Mouse (Mus musculus) cerebellum, postnatal 4 days (tissue): ENCODE measurements around the gene Lonp2.

Experiments used
- DNase-seq, 2 experiments: peaks; one replicate each; pipeline ENCODE4 v3.0.0; 2022; ENCODE audit warnings: low spot score in 2 of 2, mixed read lengths in 1 of 2

The Lonp2 gene

DNA sequence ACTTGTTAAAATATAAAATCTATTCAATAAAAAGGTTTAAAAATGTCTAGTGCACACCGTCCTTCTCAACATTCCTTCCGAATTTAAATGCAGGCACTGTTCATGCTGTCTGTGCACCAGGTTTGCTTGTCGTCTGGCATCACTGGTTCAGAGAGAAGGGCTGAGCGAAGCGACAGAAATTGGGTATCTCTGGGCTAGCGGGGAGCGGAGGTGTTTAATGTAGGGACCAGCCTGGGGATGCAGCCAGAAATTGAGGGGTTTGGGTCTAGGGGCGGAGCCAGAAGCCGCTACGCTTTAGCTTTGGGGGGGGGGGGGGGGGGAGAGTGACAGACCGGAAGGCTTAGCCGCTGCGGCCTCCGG, 312 bp upstream of the Lonp2 start:
- DNase-seq, result no peak

DNA sequence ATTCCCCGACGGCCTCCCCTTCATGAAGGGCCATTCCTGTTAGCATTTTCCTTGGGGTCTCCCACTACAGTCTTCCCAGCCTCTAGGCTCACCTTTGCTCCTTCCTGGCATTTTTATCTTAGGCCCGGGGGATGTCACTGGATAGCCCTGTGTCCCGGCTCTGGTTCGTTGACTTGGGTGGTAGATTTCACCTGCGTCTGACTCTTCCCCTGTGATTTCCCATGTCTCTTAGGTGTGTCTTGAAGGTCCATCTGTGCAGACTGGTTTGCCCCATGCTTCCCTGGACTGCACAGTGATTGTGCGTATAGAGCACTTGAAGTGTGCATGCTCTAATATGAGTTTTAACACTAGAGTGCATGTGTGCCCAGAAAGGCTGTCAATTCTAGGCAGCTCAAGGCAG, 1.1 kb downstream of the Lonp2 start:
- DNase-seq, result no peak

DNA sequence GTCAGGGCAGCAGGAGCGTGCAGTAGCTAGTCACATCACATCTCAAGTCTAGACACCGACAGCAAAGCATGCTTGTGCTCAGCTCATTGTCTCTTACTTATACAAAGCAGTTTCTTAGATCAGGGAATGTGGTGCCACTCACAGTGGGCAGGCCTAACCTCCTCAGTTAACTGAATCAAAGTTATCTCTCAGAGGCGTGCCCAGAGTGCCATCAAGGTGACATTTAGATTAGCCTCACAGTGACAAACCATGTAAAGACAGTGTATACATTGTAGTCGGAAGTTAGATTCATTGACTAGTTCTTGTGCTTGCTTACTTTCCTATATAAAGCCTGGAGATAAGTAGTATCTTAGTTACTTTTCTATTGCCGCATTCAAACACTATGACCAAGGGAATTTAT, 6.4 kb downstream of the Lonp2 start:
- no peak for DNase-seq

DNA sequence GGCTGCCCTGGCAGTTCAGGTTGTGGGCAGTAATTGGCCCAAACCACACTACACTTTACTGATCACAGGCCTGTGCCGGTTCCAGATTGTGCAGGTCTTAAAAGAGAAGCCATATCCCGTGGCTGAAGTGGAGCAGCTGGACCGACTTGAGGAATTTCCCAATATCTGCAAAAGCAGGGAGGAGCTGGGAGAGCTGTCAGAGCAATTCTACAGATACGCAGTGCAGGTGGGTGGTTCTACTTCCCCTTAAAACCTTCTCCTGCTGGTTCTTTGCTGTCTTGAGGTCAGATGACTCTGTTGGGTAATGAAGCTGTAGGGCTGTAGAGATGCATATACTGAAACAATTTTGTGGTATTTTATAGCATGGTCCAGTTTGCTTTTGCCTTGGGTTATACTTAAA, 7.6 kb downstream of the Lonp2 start:
- DNase-seq, result no peak

DNA sequence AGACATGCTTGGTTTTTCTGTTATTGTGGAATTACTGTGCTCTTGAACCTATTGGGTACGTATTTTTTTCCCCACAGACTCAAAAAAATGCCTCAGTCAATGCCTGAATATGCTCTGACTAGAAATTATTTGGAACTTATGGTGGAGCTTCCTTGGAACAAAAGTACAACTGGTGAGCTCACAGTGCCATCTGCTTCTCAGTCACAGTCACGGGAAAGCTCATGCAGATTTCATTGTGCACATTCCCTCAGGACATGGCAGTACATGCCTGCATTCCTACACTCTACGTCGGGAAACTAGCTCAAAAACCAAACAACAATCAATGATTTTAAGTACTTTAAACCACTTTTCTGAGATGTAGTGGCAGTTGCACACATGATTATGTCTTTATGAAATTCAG, 14.0 kb downstream of the Lonp2 start:
- DNase-seq, result no peak

DNA sequence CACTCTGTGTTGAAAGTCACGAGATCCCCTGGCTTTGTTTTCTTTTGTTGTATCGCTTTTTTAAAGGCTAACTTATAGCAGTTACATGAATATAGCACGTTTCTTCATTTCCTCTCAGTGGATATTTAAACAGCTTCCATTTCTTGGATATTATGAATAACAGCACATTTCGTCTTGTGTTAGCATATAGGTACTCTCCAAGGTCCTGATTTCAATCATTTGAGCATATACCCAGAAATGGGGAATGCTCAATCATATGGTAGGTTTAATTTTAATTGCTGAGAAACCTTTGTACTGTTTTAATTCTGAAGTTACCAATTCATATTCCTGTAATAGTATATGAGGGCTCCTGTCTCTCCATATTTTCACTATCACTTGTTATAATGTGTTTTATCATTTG, 15.1 kb downstream of the Lonp2 start:
- no peak for DNase-seq

DNA sequence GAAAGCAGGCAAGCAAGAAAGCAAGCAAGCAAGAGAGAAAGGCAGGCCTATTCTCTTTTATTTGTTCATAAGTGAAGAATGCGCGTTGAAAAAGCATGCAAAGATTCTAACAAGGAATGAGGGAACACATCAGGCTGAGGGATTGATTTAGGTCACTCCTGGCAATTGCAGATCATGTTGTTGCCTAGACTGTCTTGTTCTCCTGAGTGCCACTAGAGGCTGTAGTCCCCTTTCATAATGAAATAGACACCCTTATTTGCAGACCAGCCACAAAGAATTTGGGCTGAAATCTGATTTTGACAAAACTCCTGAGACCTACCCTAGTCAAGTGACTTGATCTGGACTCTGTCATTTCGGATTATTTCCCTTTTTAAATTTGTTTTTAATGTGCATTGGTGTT, 18.8 kb downstream of the Lonp2 start:
- no peak for DNase-seq

DNA sequence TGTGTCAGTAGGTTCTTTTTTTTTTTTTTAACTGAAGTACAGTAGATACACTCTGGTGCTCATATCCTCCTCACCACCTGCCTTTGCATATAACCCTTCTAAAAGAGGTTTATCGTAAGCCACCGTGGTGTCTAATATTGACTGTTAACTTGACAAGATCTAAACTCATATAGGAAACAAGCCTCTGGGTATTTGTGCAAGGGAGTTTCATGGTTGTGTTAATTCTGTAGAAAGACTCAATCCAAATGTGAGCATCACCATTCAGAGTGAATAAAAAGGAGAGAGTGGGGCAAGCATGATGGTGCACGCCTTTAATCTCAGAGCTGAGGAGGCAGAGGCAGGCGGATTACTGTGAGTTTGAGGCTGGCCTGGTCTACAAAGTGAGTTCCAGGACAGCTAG, 20.8 kb downstream of the Lonp2 start:
- no peak for DNase-seq

DNA sequence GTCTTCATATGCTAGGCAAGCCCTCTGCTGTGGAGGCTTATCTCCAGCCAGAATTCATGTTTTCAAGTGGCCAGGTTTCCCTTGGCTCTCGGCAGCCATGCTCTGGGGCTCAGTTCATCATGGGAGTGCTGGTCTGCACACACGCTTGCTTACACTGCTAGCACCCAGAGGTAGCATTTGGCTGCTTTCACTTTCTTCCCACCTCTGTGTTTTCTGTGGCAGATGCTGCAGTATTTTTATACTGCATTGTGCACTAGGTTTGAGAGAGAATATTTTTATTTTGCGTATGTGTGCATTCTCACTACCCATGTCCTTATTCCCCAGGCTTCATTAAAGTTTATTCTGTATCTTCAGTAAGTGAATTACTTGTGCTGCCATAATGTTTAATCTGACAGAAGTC, 23.9 kb downstream of the Lonp2 start:
- no peak for DNase-seq

DNA sequence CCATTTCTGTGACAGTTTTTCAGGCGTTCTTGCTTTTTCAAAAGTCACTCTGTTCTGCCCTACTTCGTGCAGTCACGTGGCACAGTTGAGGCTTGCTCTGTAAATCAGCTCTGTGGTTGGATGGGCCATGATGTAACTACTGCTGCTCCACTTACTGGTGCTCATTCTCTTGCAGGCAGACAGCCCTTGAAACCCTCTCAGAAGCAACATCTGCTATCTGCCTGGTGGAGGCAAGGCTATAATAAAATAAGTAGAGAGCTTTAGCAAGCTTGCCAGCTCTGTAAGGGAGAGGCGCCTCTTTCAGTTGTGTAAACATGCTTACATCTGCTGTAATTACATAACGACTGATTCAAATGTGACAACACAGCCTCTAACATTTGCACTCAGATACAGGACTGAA, 27.6 kb downstream of the Lonp2 start:
- DNase-seq, result no peak

DNA sequence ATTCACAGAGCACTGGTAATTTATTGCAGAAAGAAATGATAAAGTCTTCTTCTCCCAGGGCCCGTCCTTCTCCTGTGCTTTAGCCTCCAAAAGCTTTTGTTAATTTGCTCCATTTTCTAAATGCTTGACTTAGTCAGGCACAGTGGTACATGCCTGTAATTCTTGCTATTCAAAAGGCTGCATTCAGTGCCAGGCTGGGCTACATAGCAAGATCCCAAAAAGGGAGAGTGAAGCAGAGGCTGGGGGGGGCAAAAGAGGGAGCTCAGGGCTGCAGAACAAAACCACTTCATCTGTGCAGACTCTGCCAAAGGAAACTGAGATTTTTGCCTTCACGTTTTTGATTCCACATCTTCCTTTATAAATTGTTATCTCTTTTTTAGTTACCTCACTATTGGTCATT, 28.7 kb downstream of the Lonp2 start:
- no peak for DNase-seq

DNA sequence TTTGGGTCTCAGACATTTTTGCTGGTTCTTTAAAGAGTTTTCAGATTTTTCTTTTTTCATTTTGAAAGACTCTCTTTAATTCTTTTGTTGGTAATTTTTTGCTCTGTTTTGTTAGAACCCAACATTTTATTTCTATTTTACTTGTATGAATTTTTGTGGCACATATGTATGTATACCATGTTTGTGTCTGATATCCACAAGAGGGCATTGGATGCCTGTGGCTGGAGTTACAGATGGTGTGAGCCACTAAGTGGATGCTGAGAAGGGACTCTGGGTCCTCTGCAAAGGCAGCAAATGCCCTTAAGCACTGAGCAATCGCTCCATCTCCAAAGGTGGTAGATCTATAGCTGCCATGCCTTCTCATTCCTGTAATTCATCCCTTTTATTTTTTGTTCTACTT, 30.7 kb downstream of the Lonp2 start:
- no peak for DNase-seq

DNA sequence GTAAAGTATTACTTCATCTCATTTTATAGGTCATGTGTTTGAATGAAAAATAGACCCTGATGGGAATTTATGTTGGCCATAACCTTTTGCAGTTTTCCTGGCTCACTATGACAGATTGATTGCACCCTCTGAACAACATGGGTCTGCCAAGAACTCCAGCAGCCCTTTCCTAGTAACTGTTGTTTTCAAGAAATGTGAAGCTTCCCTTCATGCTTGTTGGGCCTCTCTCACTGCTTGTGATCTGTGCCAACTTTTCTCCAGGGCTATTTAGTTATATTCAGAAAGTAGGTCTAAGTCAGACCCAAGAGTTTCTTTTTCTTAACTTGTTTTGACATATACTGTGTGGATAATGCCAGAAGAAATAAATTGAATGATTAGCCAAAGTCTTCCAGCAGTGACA, 44.9 kb downstream of the Lonp2 start:
- DNase-seq, result no peak

DNA sequence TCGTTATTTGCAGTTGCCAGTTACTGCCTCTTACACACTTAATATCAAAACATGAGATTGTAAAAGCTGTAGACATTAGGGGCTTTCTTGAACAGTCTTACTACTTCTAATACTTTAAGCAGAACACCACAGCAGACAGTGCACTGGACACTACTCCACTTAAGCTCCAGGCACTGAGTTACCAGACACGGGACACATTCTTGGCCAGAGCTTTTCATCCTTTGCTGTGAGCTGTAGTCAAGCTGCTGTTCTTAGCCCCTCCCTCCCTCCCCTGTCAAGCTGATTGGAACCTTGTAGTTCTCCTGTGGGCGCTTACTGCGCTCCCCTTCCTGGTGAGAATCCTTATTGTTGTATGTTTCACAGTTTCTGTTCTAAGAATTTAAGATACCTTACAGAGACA, 45.4 kb downstream of the Lonp2 start:
- DNase-seq, result no peak

DNA sequence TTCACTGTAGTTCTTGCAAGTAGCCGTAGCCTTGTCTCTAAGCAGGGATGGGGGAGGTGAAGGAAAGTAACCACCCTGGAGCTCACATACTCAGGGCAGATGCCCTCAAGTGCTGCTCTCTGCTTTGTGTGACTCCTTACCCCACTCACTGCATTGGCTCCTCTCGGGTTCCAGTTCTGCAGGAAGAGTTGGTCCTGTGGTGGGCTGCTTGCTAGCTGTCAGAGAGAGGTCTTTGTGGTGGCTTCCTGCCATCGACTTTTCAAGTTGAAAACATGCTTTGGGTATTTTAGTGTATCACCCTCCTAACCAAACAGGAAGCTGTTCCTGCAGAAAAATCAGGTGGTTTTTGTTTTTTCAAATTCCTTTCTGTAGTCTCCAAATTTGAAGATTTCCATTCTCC, 62.8 kb downstream of the Lonp2 start:
- DNase-seq, result no peak

DNA sequence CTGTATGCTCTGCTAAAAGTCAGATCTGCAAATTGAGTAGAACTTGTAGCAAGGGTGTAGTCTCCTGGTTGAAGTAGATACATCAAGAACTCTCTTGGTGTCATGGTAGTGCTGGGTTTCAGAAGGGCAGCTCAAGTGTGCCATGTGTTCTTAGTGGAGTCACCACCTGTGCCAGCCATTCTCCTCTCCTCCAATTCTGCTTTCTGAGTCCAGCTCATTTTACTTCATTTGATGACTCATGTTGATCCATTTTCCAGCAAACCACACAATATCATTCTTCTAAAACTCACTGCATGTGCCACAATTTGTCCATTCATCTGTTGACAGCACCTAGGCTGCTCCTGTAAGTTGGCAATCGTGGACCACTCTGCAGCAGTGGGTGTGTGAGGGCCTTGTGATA, 68.3 kb downstream of the Lonp2 start:
- no peak for DNase-seq

DNA sequence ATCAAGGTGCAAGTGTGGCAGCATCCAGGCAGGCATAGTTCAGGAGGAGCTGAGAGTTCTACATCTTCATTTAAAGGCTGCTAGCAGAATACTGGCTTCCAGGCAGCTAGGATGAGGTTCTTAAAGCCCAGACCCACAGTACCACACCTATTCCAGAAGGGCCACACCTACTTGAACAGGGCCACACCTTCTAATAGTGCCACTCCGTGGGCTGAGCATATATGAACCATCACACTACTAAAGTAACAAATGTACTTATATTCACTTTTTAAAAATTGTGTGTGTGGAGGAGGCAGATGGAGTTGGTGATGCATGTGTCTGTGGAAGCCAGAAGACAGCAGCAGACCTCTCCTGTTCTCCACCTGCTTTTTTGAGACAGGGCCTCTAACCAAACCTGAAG, 70.2 kb downstream of the Lonp2 start:
- DNase-seq, result no peak

DNA sequence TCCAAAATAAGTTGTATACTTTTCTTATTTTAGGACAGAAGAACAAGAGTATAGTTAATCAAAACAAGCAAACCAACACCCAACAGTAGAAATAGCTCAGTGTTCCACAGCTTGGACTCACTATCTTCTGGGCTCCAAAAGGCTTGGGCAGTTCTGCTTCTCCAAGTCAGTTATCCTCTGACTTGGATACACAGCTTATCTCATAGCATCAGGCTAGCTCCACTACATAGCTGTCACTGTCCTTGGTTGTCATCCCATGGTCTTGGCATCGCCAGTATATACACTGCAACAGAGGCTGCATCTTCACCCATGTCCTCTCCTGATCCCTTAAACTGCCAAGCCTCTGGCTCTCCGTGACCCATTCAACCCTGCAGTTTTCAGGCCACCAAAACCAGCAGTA, 71.9 kb downstream of the Lonp2 start:
- no peak for DNase-seq

DNA sequence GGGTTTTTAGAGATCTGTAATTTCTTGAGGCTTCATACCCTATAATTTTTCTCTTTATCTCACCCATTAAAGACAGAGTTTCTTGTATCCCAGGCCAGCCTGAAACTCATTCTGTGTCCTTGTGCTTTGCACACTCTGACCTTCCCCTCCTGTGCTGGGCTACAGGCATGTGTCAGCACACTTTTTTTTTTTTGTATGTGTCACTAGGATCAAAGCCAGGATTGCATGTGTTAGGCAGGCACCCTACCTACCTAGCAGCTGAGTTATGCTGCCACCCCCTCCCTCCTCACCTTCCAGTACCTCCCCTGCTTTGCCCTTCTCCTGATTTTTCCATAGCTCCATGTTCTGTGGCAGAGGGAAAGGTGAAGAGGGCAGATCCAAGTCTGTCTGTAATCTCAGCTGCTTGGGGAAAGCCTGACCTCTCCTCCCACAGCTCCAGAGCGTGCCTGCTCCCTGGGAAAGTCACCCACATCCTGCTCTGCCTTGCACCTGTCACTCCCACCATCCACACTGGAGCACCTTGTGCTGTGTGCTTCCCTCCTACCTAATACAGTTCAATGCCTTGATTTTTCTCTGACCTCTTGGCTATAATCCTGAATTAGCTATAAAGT, 75.1 kb downstream of the Lonp2 start:
- no peak for DNase-seq

DNA sequence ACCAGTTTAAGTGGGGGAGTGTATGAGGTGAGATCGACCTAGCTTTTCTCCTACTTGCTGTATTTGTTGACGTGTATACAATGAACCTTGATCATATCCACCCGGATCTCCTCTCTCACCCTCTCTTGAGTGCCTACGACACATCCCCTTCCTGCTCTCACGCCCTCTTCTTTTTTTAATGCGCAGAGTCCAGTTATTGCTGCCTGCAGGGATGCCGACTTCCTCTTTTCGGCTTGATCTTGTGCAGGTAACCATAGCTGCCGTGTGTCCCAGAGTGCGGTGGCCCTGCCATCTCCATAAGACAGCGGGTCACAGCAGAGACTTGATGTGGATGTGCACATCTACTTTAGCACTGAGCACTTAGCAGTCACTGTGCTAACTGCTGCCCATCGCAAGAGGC, 75.6 kb downstream of the Lonp2 start:
- DNase-seq, result no peak

DNA sequence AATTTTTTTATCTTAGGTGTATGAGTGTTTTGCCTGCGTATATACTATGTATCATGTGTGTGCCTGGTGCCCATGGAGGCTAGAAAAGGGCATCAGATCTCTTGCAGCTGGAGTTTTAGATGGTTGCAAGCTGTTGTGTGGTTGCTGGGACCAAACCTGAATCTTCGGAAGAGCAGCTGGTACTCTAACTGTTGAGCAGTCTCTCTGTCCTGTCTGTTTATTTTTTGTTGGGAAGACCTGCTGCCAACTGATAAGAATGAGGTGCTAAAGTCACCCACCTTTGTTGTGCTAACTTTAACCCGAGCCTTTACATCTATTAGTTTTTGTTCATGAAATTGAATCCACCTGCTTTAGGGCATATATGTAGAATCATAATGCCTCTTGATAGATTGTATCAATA, 78.6 kb downstream of the Lonp2 start:
- no peak for DNase-seq

DNA sequence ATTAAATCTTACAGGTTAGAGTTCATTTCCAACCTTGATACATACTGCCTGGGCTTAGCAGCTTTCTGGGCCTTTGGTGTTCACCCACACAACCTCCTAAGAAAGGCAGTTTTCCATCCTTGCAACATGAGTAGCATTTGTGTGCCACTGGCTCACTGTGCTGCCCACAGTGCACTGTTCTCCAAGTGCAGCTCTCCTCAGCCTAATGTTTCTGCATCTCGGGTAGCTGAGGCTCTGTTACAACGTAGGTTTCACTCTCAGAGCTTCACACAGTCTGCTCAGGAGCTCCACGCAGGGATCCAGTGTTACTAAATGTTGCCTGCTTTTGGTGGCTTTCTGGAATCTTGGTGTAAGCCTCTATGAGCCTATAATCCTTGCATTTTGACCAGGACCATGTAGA, 81.5 kb downstream of the Lonp2 start:
- DNase-seq, result no peak

DNA sequence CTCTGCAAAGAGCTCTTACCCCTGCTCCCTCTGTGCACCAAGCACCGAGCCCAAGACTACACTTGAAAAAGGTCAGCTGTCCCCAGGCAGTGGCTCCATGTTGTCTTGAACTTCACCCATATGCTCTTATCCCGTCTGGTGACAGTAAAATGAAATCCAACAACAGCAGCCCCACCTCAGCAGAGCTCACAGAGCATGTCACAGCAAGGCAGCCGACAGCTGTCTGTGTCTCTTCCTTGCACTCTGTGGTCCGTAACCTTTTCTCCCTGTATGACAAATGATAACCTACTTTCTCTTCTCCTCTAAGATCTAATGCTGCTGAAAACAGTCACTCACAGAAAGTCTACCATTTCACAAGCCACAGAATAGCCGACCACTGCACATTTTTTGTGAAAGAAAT, 82.9 kb downstream of the Lonp2 start:
- DNase-seq, result no peak

DNA sequence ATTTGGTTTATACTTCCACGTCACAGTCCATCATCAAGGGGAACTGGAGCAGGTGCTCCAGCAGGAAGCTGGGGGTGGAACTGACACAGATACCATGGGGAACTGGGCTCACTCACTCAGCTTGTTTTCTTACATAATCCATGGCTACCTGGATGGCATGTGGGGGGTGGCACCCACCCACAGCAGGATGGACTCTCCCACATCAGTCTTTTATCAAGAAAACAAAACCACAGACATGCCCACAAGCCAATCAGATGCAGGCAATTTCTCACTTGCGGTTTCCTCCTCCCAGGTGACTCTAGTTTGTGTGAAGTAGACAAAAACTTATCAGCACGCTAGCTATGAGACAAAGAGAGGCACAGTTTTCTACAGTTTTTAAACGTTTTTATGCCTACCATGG, 84.0 kb downstream of the Lonp2 start:
- no peak for DNase-seq

DNA sequence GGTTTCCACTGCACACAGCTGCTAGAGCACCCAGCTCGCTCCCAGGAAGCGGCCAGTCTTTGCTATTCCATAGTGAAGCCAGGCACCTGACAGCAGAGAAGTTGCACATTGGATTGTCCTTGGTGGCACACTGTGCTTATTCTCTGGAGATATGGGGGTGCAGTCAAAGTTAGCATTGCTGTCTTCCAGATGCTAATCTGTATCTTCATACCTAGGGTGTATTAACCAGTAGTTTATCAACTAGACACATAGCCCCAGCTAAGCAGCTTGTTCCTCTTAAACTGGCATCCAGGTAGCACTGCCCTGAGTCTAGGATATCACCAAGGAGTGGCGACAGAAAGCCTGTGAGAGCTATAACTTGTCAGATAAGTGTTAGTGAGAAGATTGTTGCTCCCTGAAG, 88.8 kb downstream of the Lonp2 start:
- DNase-seq, result no peak
